Mouse (Mus musculus) adipocyte (in vitro differentiated cells): ENCODE measurements around the gene Erc2.

ENCODE experiments used
- DNase-seq: peaks from one replicate; pipeline ENCODE4 v3.0.0-alpha.2; 2016; ENCODE audit warnings: low spot score

The Erc2 gene

DNA sequence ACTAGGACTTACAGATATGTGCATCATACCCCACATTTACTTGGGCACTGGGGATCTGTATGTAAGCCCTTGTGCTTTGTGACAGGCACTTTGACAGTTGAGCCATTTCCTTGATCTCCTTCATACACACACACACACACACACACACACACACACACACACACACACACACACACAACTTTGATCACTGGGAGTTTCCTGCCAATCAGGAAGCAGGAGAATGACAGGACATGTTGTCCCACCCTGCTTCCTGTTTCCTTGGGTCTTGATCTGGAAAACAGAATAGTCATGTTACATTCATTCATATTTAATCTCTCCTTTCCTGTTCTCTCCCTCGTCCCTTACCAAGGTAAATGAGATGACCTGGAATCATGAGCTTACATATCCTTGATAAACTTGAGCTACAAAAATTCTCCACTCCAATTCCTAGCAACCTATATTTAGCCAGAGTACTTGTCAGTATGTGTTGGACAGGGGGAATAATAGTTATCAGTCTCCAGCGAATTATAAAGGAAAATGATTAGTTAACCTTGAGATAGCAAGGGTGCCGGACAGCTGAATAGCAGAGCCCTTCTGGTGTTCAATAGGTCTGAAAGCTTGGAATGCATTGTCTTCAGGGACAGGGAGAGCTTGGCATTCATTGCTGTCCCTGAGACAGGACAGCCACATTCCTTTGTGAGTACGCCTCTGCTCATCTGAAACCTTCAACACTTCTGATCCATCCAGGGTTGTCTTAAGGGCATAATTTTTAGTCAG is 559.0 kb downstream of the Erc2 start:
- no peak for DNase-seq

DNA sequence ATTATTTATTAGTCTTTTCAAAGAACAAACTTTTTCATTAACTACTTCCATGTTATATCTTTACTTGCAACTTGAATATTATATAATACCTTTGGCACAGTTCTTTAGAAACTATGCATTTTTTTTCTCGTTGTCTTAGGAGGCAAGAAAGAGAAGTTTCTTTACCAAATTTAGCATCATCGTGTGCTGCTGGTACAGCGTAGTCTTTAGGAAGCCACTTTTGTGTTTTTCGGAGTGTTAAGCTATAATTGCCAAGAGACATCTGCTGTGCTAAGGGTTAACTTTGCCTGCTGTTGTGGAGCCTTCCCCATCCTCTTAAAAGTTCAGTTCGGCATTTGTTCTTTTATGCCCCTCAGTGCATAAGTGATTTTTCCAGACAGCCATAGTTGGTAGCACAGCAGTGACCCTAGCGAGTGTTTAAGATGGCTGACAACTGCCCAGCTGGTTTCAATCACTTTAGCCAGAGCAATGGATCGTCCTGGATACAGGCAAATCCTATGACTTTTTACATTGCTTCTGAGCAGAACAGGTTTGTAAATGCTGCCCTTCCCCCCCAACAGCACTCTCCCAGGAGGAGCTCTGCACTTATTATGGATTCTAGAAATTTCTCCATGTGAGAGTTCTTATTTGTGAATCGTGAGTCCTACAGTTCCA is 570.6 kb downstream of the Erc2 start:
- DNase-seq: no peak

DNA sequence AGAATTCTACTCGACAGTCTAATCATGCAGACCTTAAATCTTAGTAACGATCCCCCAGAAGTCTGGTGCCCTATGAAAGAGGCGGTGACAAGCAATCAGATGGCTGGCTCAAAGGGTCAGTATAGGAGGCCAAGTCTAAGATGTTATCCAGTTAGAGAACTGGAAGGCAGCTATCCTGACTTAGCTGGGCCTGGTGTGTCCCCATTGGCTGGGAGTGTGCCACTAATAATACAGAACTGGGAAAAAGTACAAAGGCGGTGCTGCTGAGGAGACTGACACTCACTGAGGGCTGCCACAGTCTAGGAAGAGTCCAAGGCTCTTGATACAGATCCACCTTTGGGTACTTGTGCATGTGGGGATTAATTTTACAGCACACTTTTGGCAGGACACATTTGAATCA is 581.6 kb downstream of the Erc2 start:
- peak; percentile 42 for DNase-seq

DNA sequence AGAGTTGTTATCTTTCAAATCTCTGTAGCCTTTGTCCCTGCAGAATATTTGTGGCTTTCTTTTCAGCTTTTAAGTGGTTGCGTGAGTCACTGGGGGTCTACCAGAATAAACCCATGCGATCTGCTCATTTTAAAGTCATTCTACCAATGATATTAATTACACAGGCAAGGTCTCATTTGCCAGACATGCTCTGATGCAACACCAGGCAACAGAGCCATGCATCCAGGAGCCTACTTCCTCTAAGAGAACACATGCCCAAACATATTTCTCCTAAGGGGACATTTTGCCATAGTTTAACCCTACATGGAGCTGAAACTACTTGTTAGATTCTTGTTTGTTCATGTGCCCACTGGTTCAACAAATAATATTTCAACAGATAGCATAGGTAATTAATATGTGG is 584.1 kb downstream of the Erc2 start:
- no peak for DNase-seq

DNA sequence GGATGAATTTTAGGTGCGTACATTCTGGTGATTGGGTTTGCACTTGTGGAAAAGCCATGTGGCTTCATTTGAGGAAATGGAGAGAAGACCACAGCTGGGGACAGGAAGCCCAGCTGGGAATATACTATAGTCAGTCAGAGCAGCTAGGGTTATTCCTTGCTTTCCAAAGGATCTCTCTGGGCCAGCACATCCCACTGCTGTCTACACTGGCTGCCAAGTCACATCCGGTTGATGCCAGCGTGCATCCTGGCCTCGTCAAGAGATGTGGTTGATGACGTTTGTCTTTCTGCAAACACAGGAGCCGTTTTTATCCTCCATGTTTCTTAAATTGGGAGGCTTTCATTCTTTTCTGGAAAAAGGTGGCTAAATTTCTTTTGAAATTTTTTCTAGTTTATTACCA is 603.3 kb downstream of the Erc2 start:
- DNase-seq: no peak

DNA sequence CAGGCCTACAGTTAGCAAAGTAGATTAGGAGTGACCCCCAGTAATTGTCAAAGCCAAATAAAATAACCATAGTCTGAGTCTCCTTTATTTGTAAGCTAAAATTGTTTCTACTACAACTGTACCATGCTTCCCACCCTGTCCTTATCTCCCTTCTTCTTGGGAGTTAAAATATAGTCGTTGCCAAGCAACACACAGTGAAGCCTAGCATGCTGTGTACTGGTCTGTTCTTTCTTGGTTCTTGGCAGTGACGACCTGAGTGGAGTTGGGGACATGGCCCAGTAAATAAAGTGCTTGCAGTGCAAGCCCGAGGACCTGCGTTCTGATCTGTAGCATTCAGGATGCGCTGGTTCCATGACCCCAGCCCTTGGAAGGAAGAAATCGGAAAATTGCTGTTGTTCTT is 608.3 kb downstream of the Erc2 start:
- no peak for DNase-seq

DNA sequence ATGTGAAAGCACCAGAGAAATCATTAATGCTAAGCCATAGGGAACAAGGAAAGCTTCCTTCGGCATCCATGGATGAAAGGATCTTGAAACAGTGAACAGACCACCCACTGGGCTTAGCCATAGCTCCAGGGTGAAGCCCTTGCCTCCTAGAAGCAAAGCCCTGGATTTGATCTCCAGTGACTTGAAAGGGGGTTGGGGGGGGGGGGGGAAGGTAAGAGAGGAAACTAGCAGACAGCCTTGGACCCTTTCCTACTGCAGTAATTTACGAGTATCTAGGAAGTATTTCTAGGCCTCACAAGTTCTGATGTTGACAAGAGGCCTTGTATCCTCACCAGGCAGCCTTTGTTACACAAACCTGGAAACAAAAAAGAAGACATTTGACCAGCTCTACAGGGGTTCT is 609.0 kb downstream of the Erc2 start:
- DNase-seq: no peak

DNA sequence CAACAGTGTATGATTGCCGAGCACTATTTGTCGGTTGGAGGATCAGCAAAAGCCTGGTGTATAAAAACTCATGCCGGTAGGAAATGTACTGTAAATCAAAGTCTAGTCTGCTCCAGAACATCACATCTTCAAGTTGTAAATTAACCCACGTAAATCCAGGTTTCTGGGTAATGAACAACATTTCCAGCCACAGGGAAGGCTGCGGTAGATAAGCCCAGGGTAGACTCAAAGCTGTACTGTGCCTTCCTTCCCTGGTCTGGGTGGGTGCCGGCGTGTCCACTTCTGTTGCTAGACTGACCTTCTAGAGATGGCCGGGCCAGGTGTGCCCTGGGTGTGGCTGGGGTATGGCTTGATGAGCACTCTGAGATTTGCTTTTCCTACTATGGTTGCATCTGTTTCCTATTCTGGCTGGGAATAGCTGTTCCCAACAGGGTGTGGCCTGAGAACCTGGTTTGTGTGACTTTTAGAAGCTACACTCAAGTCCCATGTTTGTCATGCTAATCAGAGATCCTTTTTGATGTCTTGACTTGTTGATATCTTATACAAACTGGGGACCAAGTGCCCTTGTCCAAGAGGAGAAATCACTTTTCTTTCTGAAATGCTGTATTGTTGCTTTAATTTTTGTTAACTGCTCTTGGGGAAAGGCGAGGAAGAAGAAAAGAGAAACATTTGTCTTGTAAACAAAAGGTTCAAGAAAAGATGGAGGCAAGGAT is 616.3 kb downstream of the Erc2 start:
- no peak for DNase-seq

DNA sequence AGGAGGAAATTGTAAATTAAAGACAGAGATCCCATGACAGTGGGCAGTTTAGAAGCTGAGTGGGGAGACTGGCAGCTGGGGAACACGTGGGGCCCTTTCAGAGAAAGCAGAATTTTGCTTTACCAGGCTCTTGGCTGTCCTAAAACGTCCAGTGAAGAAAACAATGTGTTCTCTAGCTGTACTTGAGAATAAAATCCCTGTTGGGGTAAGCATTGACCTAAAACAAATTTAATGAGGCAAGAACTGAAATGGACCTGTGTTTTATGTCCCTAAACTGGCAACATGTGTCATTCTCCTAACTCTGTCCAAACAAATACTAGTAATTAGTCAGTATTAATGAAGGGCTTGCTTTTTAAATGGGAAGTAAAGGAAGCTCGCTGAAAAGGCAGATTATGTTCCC is 617.9 kb downstream of the Erc2 start:
- no peak for DNase-seq

DNA sequence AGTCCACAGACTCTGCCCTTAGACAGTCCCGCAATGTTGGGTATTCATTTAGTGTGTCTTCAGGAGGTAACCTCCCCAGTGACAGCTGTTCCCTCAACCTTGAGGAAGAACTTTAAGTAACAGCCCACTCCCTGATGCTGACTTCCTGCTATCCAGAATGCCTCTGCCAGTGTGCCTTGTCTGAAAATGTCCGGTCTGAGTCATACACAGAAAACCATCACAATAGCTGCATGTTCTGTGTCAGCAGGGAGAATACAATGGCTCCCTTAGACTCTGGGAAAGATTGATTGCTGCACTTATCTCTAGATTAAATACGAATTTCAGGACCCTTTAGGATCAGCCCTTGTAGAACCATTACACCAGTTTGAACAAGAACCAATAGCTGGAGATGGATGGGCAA is 620.5 kb downstream of the Erc2 start:
- no peak for DNase-seq

DNA sequence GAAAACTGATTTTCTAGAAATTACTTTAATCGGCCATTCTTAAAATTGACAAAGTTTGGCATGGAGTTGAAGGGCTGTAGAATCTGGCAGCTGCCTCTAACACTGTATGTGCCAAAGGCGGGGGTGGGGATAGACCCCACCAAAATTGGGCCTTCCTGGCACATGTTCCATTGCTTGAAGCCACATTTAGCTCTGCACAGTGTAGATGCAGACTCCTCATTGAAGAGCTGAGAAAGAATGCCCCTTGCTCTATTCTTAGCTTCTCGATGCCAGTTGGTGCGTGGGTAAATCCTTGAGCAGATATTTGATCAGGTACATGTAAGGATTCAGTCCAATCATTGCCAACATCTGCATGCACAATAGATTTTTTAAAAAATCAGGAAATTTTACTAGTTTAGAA is 621.2 kb downstream of the Erc2 start:
- no peak for DNase-seq

DNA sequence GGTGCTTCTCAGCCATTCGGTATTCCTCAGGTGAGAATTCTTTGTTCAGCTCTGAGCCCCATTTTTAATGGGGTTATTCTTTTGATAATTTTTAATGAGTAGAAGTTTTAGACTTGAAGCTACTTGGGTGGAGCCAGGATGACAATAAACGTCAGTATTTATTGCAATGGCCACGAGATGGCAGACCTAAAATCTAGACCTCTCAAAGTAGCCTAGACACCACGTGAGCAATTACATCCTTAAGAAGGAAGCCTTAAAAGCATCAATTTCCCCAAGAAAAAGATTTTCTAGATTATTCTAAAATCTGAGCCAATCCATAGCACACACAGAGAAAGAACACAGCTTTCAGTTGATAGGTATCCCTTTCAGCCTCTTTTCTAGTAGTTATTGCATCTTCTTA is 640.5 kb downstream of the Erc2 start:
- DNase-seq: peak; percentile 22

DNA sequence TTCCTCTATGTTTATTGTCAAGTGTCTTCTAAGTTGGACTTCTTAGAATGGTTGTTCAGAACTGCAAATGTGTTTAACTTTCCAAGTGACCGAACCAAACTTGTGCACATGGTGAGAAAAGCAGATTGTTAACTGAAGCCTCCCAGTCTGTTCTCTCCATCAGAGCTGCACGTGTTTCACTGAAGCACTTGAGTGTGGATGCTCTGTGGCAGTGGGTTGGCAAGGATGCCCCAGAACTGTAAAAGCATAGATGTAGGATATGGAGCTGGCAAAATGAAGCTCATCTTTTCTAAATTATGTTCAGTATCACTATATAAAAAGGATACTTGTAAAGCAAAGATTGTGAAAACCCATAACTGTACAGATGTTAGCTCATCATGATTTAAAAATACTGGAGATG is 645.1 kb downstream of the Erc2 start:
- no peak for DNase-seq

DNA sequence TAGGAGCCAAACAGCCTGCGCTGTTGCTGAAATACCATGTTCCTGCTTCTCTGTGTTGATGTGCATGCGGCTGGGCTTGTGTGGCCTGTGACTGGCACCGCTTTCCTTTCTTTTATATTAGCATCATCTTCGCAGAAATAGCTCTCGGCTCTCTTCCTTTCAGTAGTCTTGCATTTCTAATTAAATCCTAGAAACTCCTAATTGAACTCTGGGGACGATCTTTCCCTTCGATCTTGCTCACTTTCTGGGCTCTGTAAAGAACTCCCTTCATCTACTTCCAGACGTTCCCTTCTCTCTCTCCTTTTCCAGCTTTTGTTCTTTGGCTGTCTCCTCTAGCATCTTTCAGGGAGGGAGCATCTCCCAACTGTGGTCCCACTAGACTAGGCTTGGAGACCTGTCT is 649.6 kb downstream of the Erc2 start:
- DNase-seq: no peak

DNA sequence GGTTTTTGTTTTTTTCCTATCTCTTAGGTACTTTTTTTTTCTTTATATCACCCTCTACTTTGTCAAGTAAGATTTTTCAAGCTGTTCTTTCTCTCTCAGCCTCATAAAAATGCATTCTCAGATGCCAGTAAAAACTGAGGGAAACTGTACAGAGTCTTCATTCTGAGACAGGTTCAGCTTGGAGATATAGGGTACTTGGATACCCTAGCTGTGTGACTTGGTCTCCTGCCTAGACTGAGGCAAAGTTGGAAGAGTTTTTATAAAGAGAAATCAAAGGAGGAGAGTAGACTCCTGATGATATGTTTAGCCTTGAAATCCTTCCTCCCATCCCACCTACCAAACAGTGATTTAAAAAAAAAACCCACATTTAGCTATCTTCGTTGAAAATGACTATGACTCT is 651.4 kb downstream of the Erc2 start:
- DNase-seq: no peak

DNA sequence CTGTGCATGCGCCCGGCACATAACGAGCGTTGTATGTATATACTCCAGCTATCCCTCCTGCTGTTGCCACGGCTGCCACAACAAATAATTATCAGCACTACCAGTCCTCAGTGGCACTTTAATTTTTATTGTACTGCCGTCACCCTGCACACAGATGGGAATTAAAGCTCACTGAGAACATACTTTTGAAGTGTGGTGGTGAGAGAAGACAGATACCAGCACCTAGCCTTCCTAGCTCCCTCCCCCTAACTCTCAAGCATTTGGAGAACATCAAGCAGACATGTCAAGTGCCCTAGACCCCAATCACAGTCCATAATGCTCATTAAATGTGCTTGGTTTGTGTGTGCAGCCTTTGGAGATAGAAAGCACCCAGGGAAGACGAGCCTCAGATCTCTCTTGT is 652.6 kb downstream of the Erc2 start:
- no peak for DNase-seq

DNA sequence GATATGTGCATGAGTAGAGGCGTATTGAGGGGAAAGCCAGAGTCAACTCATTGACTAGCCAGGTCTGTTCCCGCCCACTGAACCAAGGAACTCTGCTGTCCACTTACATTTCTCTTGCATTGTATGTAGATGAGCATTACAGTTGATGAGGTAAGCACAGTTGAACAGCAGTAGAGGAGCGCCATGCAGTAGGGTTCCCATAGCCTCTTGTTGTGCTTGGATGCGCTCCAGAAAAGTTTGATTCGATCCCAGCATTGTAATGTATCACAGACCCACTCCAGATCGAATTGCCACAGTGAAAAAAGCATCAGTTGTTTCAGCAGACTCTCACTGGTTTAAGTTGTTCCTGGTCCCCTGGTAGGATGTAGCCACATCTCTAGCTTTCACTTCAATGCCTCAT is 656.7 kb downstream of the Erc2 start:
- peak; percentile 10 for DNase-seq

DNA sequence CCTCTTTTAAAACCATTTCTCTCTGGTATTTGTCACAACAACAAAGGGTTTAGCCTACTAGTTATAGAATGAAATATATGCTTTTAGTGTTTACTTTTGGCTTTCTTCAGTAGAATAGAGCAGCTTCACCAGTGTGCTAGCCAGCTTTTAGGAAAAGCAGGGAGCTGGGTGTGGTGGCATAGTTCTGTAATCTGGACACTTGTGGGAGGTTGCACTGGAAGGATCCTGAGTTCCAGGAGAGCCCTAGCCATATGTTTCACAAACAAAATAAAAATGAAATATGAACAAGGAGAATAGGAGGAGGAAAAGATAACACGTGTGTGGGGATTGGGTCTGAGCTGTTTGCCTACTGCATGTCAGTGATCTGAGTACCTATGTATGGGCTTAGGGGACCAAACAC is 658.1 kb downstream of the Erc2 start:
- no peak for DNase-seq

DNA sequence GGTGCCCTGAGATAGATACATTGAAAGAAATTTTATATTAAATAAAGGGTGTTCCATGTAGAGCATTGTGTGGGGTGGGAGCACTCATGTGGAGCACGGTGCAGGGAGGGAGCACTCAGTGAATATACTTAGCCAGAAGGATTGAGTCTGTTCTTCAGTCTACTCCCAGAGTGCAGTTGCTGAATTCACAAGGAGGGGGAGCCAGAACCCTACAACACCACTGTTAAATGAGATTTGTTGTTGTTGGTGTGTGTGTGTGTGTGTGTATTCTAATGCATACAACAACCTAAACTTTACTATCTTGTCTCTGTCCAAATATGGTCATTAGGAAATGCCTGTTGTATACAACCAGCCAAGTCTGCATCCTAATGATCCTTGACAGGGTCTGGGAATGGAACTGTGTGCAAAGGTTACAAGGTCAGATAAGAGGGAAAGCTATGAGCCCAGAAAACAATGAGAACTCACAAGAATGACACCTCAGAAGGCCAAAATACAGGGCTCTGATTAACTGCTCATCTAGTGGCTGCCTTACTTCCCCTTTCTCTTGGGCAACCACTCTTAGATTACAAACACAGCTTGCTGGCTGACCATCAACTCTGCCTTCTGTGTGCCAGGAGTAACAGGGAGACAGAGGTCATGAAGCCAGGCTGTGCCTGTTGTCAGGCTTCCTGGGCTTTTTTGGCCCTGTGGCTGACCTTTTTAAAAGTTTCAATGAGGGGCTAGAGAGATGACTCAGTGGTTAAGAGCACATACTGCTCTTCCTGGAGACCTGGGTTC is 661.3 kb downstream of the Erc2 start:
- DNase-seq: peak; percentile 96

DNA sequence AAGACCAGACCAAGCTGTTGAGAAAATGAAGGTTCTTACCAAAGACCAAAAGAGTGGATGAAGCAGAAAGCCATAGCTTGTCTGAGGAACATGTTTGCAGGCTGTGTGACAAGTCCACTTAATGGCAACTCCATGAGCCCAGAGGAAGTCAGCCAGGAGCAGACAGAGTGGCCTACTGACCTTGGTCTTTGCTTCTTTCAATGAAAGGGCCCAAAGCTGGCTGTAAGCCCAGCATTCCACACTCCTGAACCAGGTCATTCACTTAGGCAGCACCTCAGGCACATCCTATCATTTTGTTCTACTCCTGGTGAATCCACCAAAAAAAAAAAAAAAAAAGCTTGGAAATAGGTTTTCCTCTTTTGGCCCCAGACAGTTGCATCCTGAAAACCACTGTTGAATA is 664.3 kb downstream of the Erc2 start:
- DNase-seq: peak; percentile 7

DNA sequence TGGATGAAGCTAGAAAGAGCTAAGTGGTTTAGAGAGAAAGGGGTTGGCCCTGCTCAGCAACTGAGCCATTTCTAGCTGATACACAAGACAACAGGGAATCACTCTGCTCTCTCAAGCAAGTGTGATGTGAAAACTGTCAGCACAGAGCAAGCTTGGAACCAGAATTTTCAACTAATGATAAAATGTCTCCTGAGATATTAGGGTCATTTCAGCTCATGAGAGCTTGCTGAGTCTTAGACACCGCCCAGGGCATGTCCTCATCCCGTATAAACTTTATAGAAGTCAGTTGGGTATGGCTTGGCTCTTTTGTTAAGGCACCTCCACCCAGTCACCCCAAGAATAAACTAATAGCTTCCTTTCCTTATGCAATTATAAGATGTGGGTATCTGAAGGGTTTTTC is 666.0 kb downstream of the Erc2 start:
- DNase-seq: no peak

DNA sequence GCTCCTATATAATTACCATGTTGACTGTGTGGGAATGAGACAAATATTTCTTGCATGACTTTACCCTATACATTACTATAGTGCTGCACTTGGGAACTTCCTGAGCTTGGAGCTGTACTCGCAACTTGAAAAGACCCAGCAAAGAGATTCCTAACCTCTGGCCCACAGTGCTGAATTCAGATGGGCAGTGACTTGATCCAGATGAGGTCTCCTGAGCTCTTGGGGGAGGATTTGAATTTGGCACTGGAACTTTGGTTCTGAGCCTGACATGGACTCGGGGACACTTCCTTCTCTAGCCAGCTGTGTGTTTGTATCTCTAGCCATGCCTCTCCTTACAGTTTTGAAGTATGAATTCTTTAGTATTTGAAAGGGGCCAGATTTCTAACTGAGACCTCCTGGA is 666.7 kb downstream of the Erc2 start:
- no peak for DNase-seq

DNA sequence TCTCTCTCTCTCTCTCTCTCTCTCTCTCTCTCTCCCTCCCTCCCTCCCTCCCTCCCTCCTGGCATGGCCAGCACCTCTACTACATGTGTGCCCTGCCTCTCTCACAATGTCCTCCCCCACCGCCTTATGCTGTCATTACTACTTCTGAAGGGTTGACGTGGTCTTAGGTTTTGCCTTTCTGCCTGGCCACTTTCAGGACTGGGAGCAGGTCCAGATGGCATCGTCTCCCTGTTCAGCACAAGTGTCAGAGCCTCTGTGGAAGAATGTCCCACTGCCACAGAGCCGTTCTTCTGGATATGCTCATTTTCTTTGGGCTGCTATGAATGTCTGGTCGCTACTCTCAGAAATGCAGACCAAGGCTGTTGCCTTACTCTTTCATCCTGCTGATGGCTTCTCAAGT is 671.7 kb downstream of the Erc2 start:
- DNase-seq: no peak
